Mouse (Mus musculus): ENCODE data around the gene Vasp. TPM values are rescaled to one million over a fixed set of nuclear protein-coding genes. Genes with fewer than 3 reads are reported as not detected.

The Vasp gene
- polyA plus RNA-seq, 1 experiment from 2014 or later, result 142 TPM

DNA sequence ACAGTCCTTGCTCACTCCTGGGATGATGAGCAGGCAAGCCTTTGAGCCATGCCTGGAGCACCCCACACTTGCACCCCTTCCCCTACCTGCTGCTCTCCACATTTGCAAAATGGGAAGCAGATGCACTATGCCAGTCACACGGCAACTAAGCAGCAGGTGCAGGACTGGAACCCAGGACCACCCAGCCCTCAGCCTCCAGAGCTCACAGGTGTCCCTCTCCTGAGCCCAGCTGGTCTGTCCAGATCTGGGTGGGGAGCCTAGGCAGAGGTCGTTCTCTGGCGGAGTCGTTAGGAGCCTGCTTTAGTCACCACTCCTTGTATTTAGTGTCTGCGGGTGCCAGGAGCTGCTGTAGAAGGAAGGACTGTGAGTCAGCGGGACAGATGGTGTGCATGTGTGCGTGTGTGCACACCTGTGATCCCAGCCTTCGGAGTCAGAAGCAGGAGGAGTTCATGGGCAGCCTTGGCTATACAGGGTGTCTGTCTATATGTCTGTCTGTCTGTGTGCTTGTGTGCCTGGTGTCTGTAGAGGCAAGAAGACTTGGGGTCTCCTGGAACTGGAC is 30.6 kb downstream of the Vasp start:
- TF ChIP-seq CTCF (IDR thresholded peaks at IDR 0.05), result no peak
- in situ Hi-C loops (cut with MboI; ENCODE audit: low pct_unique_long_range_greater_than_20kb), result no loop called here
- H3K27me3 ChIP-seq, result no peaks in the 10 kb centered on the region
- ChIA-PET CTCF (interaction anchor here (1.0 to 5.0 kb wide), 6 partner anchors 12 to 63 kb away, joined by 3 to 37 read pairs (median 10); partner anchors contain the start of genes Opa3 and Ppm1n), POLR2A (interaction anchor here (1.2 kb wide), 1 partner anchor 30 kb away, joined by 3 read pairs; no protein-coding TSS in a partner anchor)
- no peak for DNase-seq (ENCODE audit: low read depth, low spot score)
- ATAC-seq, result no peak

DNA sequence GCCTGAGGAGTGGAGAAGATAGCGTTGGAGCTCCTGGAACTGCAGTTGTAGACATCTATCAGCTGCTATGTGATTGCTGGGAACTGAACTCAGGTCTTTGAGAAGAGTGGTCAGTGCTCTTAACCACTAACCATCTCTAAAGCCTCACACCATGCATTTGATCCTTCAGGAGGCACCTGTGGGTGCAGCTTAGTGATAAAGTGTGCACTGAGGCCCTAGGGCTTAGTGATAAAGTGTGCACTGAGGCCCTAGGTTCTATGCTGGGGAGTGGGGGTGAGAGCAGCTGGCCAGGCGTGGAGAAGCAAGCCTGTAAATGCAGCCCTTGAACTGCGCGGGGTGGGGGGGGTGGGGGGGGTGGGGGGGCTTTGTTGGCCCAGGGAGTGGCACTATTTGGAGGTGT is 31.6 kb downstream of the Vasp start:
- ChIA-PET CTCF (interaction anchor here (1.0 to 5.0 kb wide), 20 partner anchors 9 to 140 kb away, joined by 3 to 37 read pairs (median 7); partner anchors contain the start of genes Opa3, Ppm1n and Vasp), POLR2A (interaction anchor here (1.2 kb wide), 1 partner anchor 31 kb away, joined by 3 read pairs; no protein-coding TSS in a partner anchor)
- in situ Hi-C loops (cut with MboI; ENCODE audit: low pct_unique_long_range_greater_than_20kb), result no loop called here

DNA sequence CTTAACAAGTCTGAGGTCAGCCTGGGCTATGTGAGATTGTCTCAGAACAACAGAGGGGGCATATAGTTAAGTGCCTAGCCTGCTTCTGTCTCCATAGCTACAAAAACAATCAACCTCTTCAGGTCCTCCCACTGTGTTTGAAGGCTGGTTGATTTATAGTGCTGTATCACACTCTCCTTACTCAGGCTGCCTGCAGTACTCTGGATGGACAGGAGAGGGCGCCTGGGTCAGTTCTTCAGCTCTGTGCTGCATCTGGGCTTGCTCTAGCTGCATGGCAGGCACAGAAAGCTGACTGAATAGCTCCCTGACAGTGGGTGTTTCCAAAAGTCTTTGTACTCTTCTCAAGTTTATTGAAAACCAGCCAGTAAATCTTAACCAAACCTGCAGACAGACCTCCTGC is 32.2 kb downstream of the Vasp start:
- peak; percentile 93 for TF ChIP-seq CTCF (IDR thresholded peaks at IDR 0.05)
- POLR2A ChIA-PET, result no interaction called here
- no peaks in the 10 kb centered on the region for H3K27me3 ChIP-seq
- CTCF ChIA-PET, result interaction anchor here (0.6 to 5.0 kb wide), 24 partner anchors 8 to 140 kb away, joined by 3 to 37 read pairs (median 5); partner anchors contain the start of genes Opa3, Ppm1n and Vasp
- in situ Hi-C loops (cut with MboI; ENCODE audit: low pct_unique_long_range_greater_than_20kb), result no loop called here
- peak; percentile 44 for DNase-seq (ENCODE audit: low read depth, low spot score)
- peak; percentile 70 for ATAC-seq

More for the DNA sequence above, 31.6 kb downstream of the Vasp start:
- H3K27me3 ChIP-seq, result no peaks in the 10 kb centered on the region
- no peak for TF ChIP-seq CTCF (IDR thresholded peaks at IDR 0.05)
- ATAC-seq (no peak), DNase-seq (ENCODE audit: low read depth, low spot score) (no peak)

- POLR2A ChIA-PET, result no interaction called here
- H3K27me3 ChIP-seq, result no peaks in the 10 kb centered on the region
- in situ Hi-C loops (cut with MboI; ENCODE audit: low pct_unique_long_range_greater_than_20kb), result no loop called here
- CTCF ChIA-PET, result interaction anchor here (1.0 to 5.0 kb wide), 4 partner anchors 12 to 63 kb away, joined by 3 to 37 read pairs (median 8); partner anchors contain the start of gene Ppm1n
- no peak for DNase-seq (ENCODE audit: low read depth, low spot score)
- no peak for ATAC-seq
- no peak for TF ChIP-seq CTCF (IDR thresholded peaks at IDR 0.05)
These were observed 33.3 kb downstream of the Vasp start for GRCm38 (mm10) chr7:19238344-19238743.

DNA sequence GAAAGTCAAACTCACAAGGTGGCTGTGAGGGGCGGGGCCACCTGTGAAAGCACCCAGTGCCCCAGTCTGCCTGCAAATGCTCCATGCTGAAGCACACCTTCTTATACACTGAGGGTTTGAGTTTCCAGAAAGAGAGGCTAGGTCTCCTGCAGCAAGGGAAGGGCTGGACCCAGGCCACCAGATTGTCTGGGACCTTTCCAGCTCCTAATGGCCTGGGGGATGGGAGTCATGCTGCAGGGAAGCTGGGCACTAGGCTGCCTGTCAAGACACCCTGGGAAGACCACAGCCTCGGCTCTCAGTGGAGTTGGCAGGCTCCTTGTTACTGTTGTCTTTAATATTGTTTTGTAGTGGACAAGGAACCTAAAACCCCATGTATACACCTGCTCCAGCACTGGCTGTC is 35.2 kb downstream of the Vasp start:
- ChIA-PET POLR2A (no interaction called here), CTCF (interaction anchor here (5.0 kb wide), 1 partner anchor 44 kb away, joined by 37 read pairs; the partner anchor contains the start of gene Ppm1n)
- in situ Hi-C loops (cut with MboI; ENCODE audit: low pct_unique_long_range_greater_than_20kb), result no loop called here
- DNase-seq (ENCODE audit: low read depth, low spot score), result no peak
- H3K27me3 ChIP-seq, result no peaks in the 10 kb centered on the region
- no peak for TF ChIP-seq CTCF (IDR thresholded peaks at IDR 0.05)
- no peak for ATAC-seq

- no peak for TF ChIP-seq CTCF (IDR thresholded peaks at IDR 0.05)
- in situ Hi-C loops (cut with MboI; ENCODE audit: low pct_unique_long_range_greater_than_20kb), result no loop called here
- ATAC-seq (no peak), DNase-seq (ENCODE audit: low read depth, low spot score) (no peak)
- CTCF ChIA-PET, result no interaction called here
- no peaks in the 10 kb centered on the region for H3K27me3 ChIP-seq
- POLR2A ChIA-PET, result no interaction called here
These were observed 36.4 kb downstream of the Vasp start for GRCm38 (mm10) chr7:19235092-19235671.

DNA sequence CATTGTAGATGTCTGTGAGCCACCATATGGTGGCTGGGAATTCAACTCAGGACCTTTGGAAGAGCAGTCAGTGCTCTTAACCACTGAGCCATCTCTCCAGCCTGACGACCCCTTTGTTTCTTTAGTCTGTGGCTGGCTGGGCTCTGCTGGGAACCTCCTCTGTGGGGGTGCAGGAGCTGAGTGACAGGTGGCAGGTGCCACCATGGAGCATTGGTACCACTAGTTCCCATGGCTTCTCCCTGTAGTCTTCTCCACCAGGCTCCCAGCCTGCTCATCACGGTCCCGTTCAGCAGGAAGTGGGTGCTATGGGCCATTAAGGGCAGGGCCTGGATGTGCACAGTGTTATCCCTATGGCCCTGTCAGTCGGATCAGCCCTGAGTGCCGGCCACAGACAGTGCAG is 37.0 kb downstream of the Vasp start:
- H3K27me3 ChIP-seq, result no peaks in the 10 kb centered on the region
- ChIA-PET CTCF (no interaction called here), POLR2A (no interaction called here)
- DNase-seq (ENCODE audit: low read depth, low spot score) (no peak), ATAC-seq (no peak)
- TF ChIP-seq CTCF (IDR thresholded peaks at IDR 0.05), result no peak
- in situ Hi-C loops (cut with MboI; ENCODE audit: low pct_unique_long_range_greater_than_20kb), result loop anchor here (5.0 kb wide), 1 partner anchor 48 kb away; the partner anchor contains the start of genes Ppm1n and Rtn2

DNA sequence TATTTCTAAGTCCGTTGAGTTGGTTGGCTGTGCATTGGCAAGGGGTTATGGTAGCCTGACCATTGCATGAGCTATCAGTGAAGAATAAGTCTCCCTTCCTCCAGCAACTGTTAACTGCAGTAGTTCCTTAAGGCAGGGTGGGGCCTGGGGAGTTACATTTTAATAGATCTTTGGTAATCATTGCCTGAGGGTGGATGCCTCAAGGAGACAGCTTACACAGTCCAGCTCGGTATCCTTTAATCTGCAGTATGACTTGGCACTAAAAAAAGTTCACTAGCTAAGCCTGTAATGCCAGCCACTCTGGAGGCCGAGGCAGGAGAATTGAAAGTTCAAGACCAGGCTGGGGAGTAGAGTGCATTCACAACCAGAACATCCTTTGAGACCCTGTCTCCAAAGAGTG is 39.8 kb downstream of the Vasp start:
- in situ Hi-C loops (cut with MboI; ENCODE audit: low pct_unique_long_range_greater_than_20kb), result loop anchor here (5.0 kb wide), 1 partner anchor 50 kb away; the partner anchor contains the start of genes Ppm1n and Rtn2
- H3K27me3 ChIP-seq, result no peaks in the 10 kb centered on the region
- no peak for DNase-seq (ENCODE audit: low read depth, low spot score)
- ChIA-PET CTCF (interaction anchor here (1.5 to 1.9 kb wide), 3 partner anchors 8 to 111 kb away, joined by 3 to 5 read pairs (median 5); no protein-coding TSS in a partner anchor), POLR2A (interaction anchor here (0.7 kb wide), 1 partner anchor 40 kb away, joined by 3 read pairs; no protein-coding TSS in a partner anchor)
- no peak for TF ChIP-seq CTCF (IDR thresholded peaks at IDR 0.05)
- ATAC-seq, result no peak

DNA sequence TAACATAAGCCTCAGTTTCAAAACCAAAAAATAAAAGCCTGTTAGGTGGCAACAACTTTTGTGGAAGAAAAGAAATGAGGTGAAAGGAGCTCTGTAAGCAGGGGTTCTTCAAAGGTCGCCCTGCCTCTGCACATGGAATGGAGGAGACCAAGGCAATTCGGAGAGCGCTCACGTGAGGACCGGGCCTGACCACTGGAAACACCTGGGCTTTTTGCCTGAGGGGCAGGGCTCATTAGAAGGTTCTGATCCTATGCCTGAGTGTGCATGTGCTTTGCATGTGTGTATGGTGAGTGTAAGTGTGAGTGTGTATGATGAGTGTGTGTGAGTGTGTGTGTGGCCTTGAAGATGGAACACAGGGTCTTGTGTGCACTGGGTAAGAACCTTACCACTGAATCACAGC is 40.7 kb downstream of the Vasp start:
- no peak for ATAC-seq
- ChIA-PET POLR2A (no interaction called here), CTCF (interaction anchor here (1.6 kb wide), 1 partner anchor 9 kb away, joined by 5 read pairs; no protein-coding TSS in a partner anchor)
- no peak for DNase-seq (ENCODE audit: low read depth, low spot score)
- TF ChIP-seq CTCF (IDR thresholded peaks at IDR 0.05), result no peak
- in situ Hi-C loops (cut with MboI; ENCODE audit: low pct_unique_long_range_greater_than_20kb), result loop anchor here (5.0 kb wide), 1 partner anchor 51 kb away; the partner anchor contains the start of genes Ppm1n and Rtn2
- no peaks in the 10 kb centered on the region for H3K27me3 ChIP-seq

- H3K27me3 ChIP-seq, result no peaks in the 10 kb centered on the region
- TF ChIP-seq CTCF (IDR thresholded peaks at IDR 0.05), result no peak
- POLR2A ChIA-PET, result no interaction called here
- ATAC-seq, result no peak
- no peak for DNase-seq (ENCODE audit: low read depth, low spot score)
- CTCF ChIA-PET, result interaction anchor here (2.4 kb wide), 1 partner anchor 9 kb away, joined by 11 read pairs; no protein-coding TSS in a partner anchor
- in situ Hi-C loops (cut with MboI; ENCODE audit: low pct_unique_long_range_greater_than_20kb), result loop anchor here (5.0 kb wide), 1 partner anchor 52 kb away; the partner anchor contains the start of genes Ppm1n and Rtn2
These were observed 41.5 kb downstream of the Vasp start for GRCm38 (mm10) chr7:19230041-19230580.
